Mouse (Mus musculus) liver, adult 2 months (tissue): ENCODE results near the gene Creb5. TPM values are rescaled to one million over a fixed set of nuclear protein-coding genes. Genes with fewer than 3 reads are reported as not detected.
A peak's percentile ranks its signal among the peaks of the same experiment; 100 is the strongest.

Source experiments
- DNase-seq: peaks from one replicate; pipeline ENCODE4 v3.0.0-alpha.2; 2011; ENCODE audit warnings: low read depth, low spot score; ENCODE audit errors: extremely low read depth
- H3K27ac ChIP-seq: fragments of 200-500 bp; replicated peaks from 2 replicates; pipeline ENCODE4 v1.5.1; 2012; ENCODE audit warnings: low read depth, mild to moderate bottlenecking, control low read depth, inconsistent platforms, low read length; ENCODE audit not compliant: insufficient read depth
- H3K27me3 ChIP-seq: fragments of 200-500 bp; 2 replicates; pipeline ENCODE4 v1.6.1; 2012; ENCODE audit warnings: mild to moderate bottlenecking, moderate library complexity, low read length, inconsistent platforms; ENCODE audit not compliant: control insufficient read depth, insufficient read depth
- H3K36me3 ChIP-seq: fragments of 200-500 bp; 2 replicates; pipeline ENCODE4 v1.6.1; 2012; ENCODE audit warnings: low read length, inconsistent platforms; ENCODE audit not compliant: control insufficient read depth, insufficient read depth
- H3K4me1 ChIP-seq: fragments of 200-500 bp; 2 replicates; pipeline ENCODE4 v1.6.1; 2011; ENCODE audit warnings: low read length; ENCODE audit not compliant: control insufficient read depth, insufficient read depth
- H3K4me3 ChIP-seq: fragments of 200-500 bp; 2 replicates; pipeline ENCODE4 v1.5.1; 2011; ENCODE audit warnings: low read depth, mild to moderate bottlenecking, control low read depth, low read length, moderate library complexity; ENCODE audit not compliant: insufficient read depth
- H3K79me2 ChIP-seq: fragments of 200-500 bp; 2 replicates; pipeline ENCODE4 v1.6.1; 2012; ENCODE audit warnings: inconsistent platforms, mild to moderate bottlenecking, low read length, moderate library complexity; ENCODE audit not compliant: control insufficient read depth, insufficient read depth
- H3K9ac ChIP-seq: fragments of 200-500 bp; 2 replicates; pipeline ENCODE4 v1.6.1; 2012; ENCODE audit warnings: low read depth, mild to moderate bottlenecking, control low read depth, inconsistent platforms, low read length
- CTCF ChIP-seq: fragments of 200-500 bp; IDR thresholded peaks from 2 replicates; pipeline ENCODE4 v1.5.1; 2011; ENCODE audit warnings: low read depth, low read length, control low read depth
- POLR2A ChIP-seq: fragments of 200-500 bp; IDR thresholded peaks from 2 replicates; pipeline ENCODE4 v1.6.1; 2011; ENCODE audit warnings: low read length, control low read depth; ENCODE audit not compliant: insufficient read depth; ENCODE audit errors: extremely low read depth
- WGBS: fragments of 180-500 bp; shearing (Covaris S2); methylation state at CpG from one replicate; pipeline ENCODE4 v1.1.7; 2018; 5-methylcytosine and 5-hydroxymethylcytosine counted together
- polyA plus RNA-seq: library from polyadenylated mRNA; depleted of rRNA; stranded (reverse); fragments of >200 nt; gene quantifications from 2 replicates; pipeline ENCODE4 v1.2.3, GENCODE M21; 2012
- total RNA-seq: library from RNA; depleted of rRNA; stranded (reverse); fragments of >200 nt; gene quantifications from 2 replicates; pipeline ENCODE4 v1.2.3, GENCODE M21; 2014

Creb5 gene
- total and polyA plus RNA-seq, 2 experiments, result 0.02 to 0.18 TPM

DNA sequence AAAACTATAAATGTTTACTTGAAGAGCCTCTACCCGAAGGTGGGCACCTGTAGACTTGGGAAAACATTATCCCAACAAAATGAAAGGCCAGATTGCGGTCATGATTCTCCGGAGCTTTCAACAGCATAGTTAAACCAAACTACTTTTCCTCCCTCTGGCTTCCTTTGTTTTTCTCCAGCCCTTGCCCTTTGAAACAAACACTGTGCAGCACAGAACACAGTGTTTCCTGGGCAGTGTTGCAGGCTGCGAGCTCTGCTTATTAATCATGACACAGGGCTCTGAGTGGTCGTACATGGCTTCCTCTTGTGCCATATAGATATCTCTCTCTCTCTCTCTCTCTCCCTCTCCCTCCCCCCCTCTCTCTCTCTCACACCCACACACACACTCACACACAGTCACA, 206.8 kb downstream of the Creb5 start:
- no peak overlapping the region for H3K27ac ChIP-seq
- TF ChIP-seq CTCF (no peak), POLR2A (no peak)
- H3K27me3 ChIP-seq, result no peaks in the 10 kb centered on the region; the same call in 1 of the 2 replicates
- H3K9ac ChIP-seq, result no peak overlapping the region
- H3K4me3 ChIP-seq, result no peak overlapping the region
- no peak for DNase-seq
- no peaks in the 10 kb centered on the region for H3K79me2 ChIP-seq
- 56% methylated on average over 5 of the region's 5 CpGs for WGBS
- H3K36me3 ChIP-seq, result no peaks in the 10 kb centered on the region
- H3K4me1 ChIP-seq, result peaks cover 6% of the 10 kb centered on the region; the same call in 1 of the 2 replicates

DNA sequence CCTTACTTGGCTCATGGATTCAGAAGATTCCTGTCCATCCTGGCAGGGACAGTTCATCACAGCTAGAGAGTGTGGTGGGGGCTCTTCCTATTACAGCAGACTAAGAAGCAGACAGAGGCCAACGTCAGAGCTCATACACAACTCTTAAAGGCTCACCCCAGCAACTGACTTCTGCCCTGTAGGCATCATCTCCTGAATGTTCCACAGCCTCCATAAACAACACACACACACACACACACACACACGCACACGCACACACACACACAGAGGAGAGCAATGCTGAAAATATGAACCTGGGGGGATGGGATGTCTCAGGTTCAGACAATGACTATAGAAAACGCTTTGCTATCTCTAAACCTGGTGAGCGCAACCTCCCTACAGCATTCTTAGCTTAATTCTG, 208.6 kb downstream of the Creb5 start:
- Histone ChIP-seq H3K27me3 (no peaks in the 10 kb centered on the region; the same call in 1 of the 2 replicates), H3K79me2 (no peaks in the 10 kb centered on the region), H3K9ac (no peak overlapping the region), H3K4me1 (peaks cover 10% of the 10 kb centered on the region), H3K4me3 (no peak overlapping the region), H3K36me3 (no peaks in the 10 kb centered on the region), H3K27ac (no peak overlapping the region)
- WGBS, result 84% methylated on average over 5 of the region's 5 CpGs
- DNase-seq, result no peak
- no peak for TF ChIP-seq POLR2A
- no peak for TF ChIP-seq CTCF

GRCm38 (mm10) chr6:53496325-53496753, 209.3 kb downstream of the Creb5 start:
- Histone ChIP-seq H3K27me3 (no peaks in the 10 kb centered on the region; the same call in 1 of the 2 replicates), H3K27ac (no peak overlapping the region), H3K36me3 (no peaks in the 10 kb centered on the region), H3K4me3 (no peak overlapping the region), H3K4me1 (peaks cover 10% of the 10 kb centered on the region), H3K79me2 (no peaks in the 10 kb centered on the region), H3K9ac (no peak overlapping the region)
- 9% methylated on average over 4 of the region's 4 CpGs for WGBS
- peak; percentile 99 for DNase-seq
- TF ChIP-seq POLR2A, result no peak
- no peak for TF ChIP-seq CTCF

DNA sequence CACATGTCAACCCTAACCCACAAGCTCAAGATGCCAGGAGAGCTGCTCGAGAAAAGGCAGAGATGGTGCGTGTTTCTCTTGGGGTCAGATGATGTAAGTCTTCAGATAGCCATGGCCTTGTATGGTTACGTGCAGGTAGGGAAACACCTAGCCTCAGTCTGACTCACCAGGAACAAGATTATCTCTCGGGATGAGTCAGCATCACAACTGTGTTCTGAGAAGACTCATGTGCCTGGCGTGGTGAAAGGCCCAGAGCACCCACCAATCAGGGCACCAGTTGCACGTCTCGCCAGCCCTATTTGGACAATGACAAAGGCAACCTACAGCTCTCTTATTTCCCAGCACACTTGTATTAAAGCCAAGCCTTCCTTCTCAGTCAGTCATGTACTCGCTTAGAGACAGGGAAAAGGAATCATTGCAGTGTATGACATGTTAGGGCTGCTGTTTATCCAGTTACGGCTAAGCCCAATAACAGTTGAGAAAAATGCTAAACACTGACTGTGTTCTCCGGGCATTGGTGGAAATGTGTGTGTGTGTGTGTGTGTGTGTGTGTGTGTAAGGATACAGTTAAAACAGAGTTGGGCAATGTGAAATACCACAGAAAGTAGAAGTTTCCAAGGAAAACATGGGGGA, 210.9 kb downstream of the Creb5 start:
- H3K9ac ChIP-seq, result no peak overlapping the region
- no peaks in the 10 kb centered on the region for H3K36me3 ChIP-seq
- H3K27ac ChIP-seq, result no peak overlapping the region
- TF ChIP-seq CTCF (no peak), POLR2A (no peak)
- H3K4me3 ChIP-seq, result no peak overlapping the region
- no peaks in the 10 kb centered on the region for H3K79me2 ChIP-seq
- 93% methylated on average over 10 of the region's 10 CpGs for WGBS
- peaks cover 10% of the 10 kb centered on the region for H3K4me1 ChIP-seq
- H3K27me3 ChIP-seq, result no peaks in the 10 kb centered on the region; the same call in 1 of the 2 replicates
- no peak for DNase-seq

DNA sequence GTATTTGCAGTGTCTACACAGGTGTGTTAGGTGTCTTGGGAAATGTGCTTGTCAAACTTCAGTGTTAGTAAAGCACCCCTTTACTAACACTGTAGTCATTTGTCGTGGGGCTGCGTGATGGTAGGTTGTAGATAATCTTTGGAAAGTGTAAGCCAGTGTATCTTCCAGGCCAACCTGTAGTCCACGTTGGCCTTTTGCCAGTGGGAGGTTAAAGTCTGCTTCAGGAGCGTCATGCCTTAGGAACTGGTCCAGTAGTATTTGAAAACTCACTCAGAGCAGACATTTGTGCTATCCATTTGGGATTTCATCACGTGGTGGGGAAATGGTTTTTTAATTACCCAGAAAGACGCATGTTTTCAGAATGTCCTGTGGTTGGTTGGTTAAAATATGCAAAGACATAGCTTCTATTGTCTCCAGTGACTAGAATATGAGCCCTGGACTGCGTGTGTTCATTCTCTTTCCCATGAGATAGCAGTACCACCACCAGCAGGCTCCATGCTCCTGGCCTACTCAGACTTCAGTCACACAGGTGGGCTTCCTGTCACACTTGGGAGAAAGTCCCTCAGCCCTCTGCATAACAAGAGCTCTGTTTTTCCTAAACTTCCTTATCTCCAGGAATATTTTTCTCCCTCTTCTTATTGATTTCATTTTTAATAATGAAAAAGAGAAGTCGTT, 212.7 kb downstream of the Creb5 start:
- H3K4me3 ChIP-seq, result no peak overlapping the region
- no peak overlapping the region for H3K27ac ChIP-seq
- no peaks in the 10 kb centered on the region; the same call in 1 of the 2 replicates for H3K27me3 ChIP-seq
- DNase-seq, result peak; percentile 86
- peaks cover 10% of the 10 kb centered on the region for H3K4me1 ChIP-seq
- no peaks in the 10 kb centered on the region for H3K79me2 ChIP-seq
- H3K9ac ChIP-seq, result no peak overlapping the region
- no peaks in the 10 kb centered on the region for H3K36me3 ChIP-seq
- WGBS, result 43% methylated on average over 8 of the region's 8 CpGs
- no peak for TF ChIP-seq CTCF

DNA sequence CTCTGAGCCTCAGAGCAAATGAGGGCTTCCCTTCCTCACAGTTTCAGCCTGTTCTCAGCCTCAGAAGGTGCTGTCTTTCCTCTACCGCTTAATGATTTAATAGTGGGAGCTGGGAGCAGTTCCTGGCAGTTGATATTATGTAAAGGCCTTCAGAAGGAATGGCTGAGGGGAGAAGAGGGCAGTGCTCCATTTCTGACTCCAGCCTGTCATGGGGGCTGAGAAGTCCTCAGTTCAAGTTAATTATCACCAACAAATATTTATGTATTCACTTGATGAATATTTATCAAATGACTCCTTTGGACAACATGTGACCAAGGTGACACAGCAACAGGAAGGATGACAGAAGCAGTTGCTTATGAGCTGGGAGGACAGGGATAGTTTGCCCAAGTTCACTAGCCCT, 214.2 kb downstream of the Creb5 start:
- Histone ChIP-seq H3K79me2 (no peaks in the 10 kb centered on the region), H3K27ac (no peak overlapping the region), H3K27me3 (no peaks in the 10 kb centered on the region; the same call in 1 of the 2 replicates), H3K4me1 (peaks cover 5% of the 10 kb centered on the region), H3K36me3 (no peaks in the 10 kb centered on the region), H3K9ac (no peak overlapping the region), H3K4me3 (no peak overlapping the region)
- 100% methylated on average over 1 of the region's 1 CpGs for WGBS
- DNase-seq, result no peak
- TF ChIP-seq CTCF, result no peak
- no peak for TF ChIP-seq POLR2A
